Mouse (Mus musculus) neutrophil, adult 5-6 weeks (primary cell): ENCODE data around the gene Csf2. TPM values are rescaled to one million over a fixed set of nuclear protein-coding genes. Genes with fewer than 3 reads are reported as not detected.

Experiments used
- ATAC-seq: fragments of 151-379, 151-347 bp; 2 replicates; pipeline ENCODE4 v1.8.0; 2017; ENCODE audit warnings: mild to moderate bottlenecking, moderate TSS enrichment; ENCODE audit not compliant: insufficient number of reproducible peaks, poor library complexity, low FRiP score, severe bottlenecking; ENCODE audit errors: extremely low read depth
- total RNA-seq: library from RNA; stranded (forward); fragments of 200-1000 nt; gene quantifications from 2 replicates; pipeline ENCODE4 v1.2.3, GENCODE M21; 2017

The Csf2 gene
- total RNA-seq, 1 experiment from 2014 or later = not detected

DNA sequence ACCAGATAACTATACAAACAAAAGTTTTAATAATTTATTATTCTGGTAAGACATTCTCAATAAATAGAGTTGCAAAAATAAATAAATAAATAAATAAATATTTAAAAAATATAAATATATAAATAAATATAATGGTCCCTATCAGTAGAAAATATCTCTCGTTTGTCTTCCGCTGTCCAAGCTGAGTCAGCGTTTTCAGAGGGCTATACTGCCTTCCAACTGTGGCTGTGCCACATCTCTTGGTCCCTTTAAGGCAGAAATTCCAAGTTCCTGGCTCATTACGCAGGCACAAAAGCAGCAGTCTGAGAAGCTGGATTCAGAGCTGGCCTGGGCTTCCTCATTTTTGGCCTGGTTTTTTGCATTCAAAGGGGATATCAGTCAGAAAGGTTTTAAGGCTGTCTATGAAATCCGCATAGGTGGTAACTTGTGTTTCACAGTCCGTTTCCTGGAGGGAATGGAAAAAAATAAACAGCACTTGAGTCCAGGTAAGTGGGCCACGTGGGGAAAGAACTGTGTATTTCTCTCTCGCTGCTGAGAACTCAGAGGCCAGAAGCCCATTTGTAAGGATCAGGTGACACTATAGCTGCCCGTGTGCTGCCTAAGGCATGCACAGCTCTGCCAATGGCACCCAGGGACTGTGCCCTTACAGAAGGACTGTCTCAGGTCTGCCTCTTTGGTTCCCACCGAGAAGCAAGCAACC lies 2.1 kb downstream of the Csf2 start:
- ATAC-seq = no peak

DNA sequence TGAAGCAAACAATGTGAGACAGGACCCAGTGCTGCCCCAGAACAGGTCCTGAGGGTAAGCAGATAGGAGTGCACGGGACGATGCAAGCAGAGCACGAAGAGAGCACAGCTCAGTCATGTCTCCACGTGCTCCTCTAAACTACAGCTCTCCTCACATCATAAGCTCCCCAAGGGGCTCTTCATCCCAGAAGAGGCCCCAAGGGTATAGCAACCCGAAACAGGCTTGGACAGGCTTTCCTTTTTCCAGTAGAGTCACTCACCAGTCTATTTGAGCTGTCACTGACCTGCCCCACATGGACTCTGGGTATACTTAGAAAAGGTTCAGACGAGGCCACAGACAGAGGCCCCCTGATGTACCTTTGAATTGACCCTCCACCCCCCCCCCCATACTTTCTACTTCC lies 5.0 kb downstream of the Csf2 start:
- no peak for ATAC-seq

DNA sequence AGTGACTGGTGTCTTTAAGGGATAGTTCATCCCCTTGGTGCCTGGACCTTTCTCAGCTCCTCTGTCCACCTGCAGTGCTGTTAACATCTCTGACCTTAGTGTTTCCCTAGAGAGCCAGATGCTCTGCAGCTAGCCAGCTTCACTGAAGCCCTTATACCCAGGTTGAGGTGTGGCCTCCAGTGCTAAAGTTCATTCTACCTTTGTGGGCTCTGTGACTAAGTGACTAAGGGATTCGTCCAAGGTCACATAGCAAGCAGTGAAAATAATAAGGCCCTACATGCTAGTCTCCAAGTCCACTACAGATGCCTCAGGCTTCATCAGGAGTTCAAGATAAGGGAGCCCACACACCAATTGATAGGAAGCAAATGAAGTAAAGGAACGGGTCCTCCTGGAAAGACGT lies 7.0 kb downstream of the Csf2 start:
- ATAC-seq = no peak

DNA sequence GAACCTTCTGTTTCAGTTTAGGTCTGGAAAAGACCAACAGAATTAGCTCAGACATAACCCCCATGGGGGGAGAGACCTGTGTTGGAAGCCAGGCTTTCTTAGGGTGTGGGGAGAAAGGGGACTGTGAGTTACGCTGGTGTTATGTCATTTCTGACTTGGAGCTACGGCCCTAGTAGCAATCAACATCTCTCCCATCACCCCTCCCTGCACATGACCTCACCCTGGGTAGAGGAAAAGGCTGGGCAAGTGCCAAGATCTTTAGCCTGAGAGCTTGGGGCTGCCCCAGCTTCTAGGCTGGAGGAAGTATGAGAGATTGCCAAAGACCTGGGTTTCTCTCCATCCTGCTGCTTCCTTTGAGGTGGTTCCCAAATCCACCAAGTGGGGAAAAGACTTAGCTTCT lies 12.5 kb downstream of the Csf2 start:
- ATAC-seq = no peak

DNA sequence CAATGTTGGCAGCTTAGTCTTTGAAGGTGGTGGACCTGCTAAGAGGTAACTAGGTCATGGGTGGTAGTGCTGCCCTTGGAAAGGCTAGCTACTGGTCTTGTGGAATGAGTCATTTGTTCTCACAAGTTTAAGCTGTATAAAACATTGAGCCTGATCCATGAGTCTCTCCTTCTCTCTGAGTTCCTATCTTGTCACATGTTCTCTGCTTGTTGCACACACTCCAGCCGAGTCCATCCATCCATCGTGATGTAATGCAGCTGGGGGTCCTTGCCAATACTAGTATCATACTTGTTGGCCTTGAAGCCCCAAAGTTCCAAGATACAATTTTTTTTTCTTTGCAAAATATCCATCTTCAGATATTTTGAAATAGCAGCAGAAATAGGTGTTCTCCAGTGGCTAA lies 22.0 kb downstream of the Csf2 start:
- ATAC-seq = no peak

DNA sequence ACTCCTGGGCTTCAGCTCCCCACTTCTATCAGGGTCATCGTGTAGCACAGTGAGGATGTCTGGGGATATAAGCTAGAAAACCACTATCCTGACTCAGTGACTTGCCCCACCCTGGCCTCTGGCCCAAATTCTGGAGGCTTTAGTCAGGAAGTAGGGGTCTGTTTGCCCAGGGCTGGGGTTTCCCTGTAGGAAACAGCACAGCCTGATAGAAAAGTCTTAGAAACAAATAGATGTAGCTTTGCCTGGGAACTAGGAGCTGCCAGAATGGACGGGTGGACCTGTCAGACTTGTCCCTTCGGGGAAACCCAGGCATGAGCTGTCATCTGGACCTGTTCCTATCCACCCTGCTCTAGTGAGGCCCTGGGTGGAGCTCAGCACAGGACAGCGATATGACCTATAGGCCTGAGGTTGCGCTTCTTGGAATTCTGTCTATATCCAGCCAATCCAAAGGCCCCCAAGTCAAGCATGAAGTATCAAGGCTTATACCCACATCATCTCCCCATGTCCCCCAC lies 24.9 kb downstream of the Csf2 start:
- ATAC-seq = no peak

DNA sequence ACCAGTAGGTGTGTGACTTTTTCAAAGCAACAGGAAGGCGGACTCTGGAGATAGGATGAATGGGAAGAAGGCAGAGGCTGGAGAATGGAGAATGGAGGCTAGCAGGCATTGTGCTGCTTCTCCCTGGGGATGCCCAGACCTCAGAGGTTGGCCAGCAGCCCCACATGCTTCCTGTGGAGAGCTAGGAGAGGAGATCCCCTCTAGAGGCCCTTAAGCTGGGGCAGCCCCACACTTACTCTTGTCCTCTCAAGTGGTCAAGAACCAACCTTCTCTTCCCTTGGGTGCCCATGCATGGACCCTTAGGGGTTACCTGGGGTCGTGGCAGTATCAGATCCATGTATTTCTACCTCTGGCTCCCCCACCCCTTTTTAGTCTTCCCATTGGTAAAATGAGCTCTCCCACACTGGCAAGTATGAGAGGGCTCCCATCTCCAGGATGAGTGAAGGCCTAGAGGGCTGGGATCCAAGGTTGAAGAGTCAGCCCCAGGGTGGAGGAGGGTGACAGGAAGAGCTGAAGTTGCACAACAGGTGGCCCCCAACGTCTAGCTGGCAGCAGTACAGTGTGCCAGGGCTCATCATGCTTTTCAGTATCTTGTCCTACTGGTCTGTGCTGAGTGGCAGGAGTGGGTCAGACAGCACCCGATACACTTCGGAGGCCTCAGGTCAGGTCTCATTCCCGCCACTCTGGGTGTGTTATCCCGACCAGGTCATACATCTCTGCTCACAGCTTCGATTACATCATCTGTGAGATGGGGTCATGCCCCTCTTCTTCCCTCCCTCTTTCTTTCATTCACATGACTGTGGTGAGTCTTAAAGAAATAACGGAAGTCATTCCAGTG lies 25.6 kb downstream of the Csf2 start:
- no peak for ATAC-seq

DNA sequence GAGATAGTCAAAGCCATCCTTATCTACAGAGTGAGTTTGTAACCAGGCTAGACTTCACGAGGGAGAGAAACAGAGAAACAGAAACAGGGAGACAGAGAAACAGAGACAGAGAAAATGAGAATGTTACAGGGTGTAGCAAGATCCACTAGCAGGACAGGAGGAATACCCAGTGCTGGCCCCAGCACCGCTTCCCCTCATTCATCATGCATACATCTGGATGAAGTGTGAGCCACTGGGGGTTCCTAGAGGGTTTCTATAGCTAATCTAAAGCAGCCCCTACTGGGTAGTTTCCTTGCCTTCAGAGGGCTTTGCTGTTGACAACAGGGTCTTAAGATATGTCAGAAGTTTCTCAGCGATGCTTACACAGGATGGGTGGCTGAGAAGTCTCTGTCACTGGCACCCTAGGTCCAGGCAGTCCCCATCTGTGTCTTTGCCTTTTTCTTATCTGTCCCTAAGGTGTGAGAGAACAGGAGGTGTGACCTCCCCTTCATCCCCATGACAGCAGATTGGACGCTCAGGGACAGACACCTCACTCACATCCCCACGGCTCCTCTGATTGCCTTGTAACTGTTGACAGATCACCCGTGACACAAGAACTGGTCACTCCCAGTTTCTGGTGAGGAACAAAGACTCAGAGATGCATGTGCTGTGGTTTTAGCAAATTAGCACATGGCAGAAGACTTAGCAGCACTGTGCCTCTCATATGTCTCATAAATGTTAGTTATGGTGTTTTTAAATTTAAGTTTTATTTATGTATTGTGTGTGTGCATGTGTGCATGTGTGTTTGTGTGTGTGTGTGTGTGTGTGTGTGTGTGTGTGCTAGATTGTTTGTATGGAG lies 29.3 kb downstream of the Csf2 start:
- ATAC-seq = no peak

DNA sequence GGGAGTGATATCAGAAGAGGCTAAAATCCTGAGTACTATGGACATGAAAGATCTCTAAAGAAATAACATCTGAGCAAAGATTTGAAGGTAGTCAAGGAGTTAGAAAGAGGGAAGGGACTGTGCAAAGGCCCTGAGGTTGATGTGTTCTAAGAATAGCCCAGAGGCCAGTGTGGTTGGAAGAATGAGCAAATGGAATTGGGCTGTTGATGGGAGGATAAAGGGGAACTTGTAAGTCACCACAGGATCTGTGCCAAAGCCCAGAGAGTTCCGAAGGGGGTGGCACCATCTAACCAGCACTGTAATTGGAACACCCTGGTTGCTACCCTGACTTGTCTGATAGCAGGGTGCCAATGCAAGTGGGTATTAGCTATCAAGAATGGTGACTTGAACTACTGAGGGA lies 30.3 kb downstream of the Csf2 start:
- ATAC-seq = no peak

DNA sequence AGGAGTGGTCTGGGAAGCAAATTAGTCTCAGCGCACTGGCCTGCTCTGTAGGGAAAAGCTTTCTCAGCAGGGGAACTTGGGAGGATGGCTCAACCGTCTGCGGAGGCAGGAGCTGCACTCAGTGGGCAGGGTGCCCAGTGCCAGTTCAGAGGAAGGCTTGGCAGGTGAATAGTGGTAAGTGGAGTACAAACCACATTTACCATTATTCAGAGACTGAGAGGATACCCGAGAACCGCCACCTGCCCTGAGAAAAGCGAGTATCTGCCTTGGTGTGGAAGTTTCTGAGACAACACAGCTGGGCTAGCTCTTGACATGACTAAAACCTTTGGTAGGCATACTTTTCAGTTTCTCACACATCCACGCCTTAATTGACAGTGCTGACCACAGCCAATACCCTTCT lies 32.1 kb downstream of the Csf2 start:
- no peak for ATAC-seq

DNA sequence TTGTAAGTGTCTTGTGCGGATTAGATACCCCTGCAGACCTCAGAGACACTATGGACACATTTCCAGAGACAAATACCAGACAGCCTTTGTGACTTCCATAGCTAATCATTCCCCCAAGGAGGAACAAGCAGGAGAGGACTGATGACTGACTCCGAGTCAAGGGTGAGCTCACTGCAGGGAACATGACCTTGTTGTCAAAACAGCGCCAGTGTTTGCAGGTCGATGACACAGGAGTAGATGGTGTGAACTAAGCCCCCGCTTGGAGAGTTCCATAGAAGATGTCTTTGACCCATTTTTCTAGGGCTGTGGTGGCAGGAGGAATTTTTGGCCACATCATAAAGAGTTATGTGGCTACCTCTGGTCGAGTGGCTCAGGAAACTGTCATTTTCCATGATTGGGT lies 33.4 kb downstream of the Csf2 start:
- ATAC-seq = no peak

DNA sequence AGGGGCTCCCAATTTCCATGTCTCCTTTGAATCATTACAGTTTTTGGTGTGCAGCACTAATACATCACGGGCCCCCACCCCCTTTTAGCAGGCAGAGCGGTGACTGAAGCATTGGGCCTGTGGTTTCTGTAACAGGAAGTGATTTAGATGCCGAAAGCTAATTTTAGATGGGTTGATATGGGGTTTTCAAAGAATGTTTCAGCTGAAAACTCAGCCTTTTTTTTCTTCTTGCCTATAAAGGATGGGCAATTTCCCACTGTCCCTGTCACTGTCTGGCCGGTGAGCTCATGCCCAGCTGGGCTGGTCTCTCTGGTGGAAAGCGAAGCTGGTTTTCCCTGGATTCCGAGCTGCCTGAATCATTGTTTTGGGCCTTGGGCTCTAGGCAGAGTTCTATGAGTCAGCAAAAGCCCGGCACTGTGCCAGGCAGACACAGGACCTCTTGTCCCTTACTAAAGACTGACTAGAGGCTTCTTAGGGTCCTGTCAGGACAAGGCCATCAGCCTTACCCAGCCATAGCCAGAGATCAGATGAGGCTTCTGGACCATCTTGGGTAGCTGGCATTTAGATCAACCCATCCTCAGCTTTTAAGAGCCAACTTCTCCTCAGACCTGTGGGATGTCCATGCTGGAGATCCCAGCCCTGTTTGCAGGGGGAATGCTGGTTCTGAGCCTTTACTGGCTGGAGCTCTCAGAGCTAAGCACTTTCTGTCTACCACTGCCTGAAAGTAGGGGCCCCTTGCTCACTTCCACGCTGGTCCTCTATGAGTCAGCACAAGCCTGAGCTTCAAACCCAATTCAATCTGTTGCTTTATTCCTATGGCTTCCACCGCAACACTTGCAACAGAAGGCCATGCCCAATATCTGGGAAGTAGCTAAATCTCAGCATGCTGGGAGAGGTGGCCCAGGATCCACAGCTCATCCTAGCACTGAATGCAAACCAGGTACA lies 34.7 kb downstream of the Csf2 start:
- ATAC-seq = no peak

DNA sequence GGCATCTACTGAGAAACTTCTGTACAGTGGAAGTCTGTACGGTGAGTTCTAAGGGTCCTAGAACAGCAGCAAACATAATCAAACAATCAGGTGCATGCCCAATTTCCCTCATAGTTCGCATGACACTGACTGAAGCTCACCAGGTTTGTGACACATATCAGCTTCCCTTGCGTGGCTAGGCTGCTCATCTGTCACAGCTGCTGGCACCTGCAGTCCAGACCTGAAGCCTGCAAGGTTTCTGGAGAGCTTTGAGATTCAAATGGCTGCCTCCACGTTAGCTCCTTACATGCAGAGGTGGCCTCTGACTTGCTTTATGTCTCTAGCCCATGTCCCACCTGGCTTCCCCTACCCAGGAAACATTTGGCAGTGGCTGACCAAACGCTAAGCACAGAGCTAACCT lies 35.8 kb downstream of the Csf2 start:
- no peak for ATAC-seq

DNA sequence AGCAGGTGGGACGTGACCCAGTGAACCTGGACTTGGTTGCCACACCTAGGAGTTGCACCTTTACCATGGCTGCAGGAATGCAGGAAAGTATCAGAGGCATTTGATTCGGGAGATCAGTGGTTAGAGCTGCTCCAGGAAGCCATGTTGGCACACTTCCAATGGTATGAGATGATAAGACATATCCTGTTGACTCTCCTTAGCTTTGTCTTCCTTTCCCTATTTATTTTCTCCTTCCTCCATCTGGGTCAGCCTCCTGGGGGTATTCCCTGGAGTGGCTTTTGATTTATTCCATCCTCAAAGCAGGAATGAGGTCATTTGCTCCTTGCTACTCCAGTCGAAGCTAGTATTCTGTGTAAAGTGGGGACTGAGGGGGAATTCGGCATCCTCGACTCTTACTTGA lies 42.5 kb downstream of the Csf2 start:
- ATAC-seq = no peak

DNA sequence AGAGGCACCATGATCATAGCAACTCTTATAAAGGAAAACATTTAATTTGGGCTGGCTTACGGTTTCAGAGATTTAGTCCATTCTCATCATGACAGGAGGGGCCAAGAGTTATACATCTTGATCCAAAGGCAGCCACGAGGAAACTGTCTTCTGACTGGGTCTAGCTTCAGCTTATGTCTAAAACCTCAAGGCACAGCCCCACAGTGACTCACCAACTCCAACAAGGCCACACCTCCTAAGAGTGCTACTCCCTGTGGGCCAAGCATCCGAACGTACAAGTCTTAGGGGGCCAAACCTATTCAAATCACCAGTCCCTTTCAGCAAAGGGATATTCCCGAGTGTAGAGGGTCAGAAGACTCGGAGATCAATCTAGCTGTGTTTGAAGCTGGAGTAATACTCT lies 44.1 kb downstream of the Csf2 start:
- no peak for ATAC-seq

DNA sequence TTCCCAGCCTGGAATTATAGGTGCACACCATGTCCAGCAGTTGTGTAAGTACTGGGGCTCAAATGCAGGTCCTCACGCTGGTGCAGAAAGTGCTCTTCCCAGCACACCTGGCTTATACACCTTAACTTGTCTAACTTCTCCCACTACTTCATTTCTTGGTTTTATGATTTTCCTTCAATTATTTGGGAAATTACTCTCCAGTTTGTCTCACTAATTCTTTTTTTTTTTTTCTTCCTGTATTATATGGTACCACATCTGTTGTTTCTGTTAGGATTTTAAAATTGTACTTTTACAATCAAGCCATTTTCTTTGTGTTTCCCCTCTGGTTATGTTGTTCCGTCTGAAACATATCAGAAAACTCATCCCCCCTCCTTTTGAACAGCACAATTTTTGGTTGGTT lies 44.7 kb downstream of the Csf2 start:
- no peak for ATAC-seq

DNA sequence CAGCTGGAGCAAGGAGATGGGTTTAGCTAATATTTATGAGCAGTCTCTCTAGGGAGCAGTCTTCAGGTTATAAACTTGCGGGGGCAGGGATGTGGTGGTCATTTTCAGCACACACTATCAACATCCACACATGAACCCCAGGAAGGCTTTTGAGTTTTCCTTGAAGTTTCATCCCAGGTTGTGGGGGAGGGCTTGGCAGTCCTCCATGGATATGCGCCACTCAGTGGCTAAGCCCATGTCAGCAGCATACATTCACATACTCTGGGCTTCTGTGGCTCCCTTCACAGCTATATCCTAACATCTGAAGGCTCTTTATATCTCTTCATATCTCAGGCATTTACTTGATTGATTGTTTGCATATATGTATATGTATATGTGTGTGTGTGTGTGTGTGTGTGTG lies 46.3 kb downstream of the Csf2 start:
- no peak for ATAC-seq

DNA sequence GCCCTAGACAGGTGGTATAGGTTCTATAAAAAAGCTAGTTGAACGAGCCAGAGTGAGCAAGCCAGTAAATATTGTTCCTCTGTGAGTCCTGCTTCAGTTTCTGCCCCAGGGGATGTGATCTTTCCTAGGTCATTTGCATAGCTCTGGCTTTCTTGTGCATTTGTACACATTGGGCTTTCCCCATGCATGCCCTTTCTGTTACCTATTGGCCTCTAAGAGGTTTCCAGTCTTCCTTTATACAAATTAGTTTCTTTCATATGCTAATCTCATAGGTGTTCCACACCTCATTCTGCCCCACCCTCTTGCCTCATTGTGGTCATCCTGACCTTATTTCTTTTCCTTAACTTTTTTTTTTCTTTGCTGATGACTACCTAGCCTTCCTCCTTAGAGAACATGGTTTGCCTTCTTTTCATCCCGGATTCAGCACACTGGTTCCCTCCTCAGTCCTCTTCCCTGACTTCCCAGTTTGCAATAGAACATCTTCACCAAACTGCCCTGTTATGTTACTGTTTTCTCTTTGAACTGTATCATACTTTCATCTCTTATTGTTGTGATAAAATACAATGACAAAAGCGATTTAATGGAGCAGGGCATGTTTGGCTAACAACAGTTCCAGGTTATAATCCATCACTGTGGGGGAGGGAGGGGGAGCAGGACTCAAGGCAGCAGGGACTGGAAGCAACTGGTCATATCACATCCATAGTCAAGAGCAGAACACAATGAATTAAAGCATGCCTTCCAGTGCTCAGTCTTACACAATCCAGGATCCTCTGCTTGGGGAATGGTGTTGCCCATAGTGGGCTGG lies 47.4 kb downstream of the Csf2 start:
- no peak for ATAC-seq
